Mouse (Mus musculus) gastrocnemius, postnatal 36 days (tissue): ENCODE measurements around the gene Epn1. TPM values are rescaled to one million over a fixed set of nuclear protein-coding genes. Genes with fewer than 3 reads are reported as not detected.

Experiments
- DNase-seq, 2 experiments: peaks; one replicate each; pipeline ENCODE4 v3.0.0; 2022
- intact Hi-C: fragments of 180-260 bp; cut with DNase I; formaldehyde crosslinking; loops from one replicate; pipeline ENCODE4 v1.15.1; 2025
- total RNA-seq, 2 experiments: library from RNA; stranded (reverse); gene quantifications; 2 replicates each; pipeline ENCODE4 v1.2.3; 2021

Epn1 gene
- total RNA-seq, 2 experiments from 2014 or later: 149 to 152 TPM

DNA sequence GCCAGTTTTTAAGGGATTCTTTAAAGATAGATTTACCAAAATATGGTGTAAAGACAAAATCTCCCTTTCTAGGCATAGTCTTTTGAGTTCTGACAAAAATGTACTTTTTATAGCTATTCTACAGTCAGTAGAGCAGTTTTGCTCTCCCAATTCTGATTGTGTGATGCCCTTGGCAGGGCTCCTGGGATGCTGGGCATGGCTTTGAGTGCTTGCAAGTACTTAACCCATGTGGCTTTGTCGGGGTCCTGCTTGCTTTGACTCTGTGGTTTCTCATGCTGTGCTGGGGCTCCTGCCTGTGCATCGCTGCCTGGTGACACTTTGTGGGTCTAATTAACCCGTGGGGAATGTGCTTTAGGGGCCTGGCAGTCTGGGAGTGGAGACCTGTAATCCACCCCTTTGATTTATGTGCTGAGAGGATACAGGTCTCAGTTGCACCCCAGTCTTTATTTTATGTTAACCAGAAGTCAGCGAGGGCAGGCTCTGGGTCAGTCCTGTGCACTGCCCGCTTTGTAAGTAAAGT is 6.9 kb downstream of the Epn1 start:
- DNase-seq: no peak
- intact Hi-C loops: loop anchor here (10.0 kb wide), 1 partner anchor 1392 kb away; the partner anchor contains the start of genes Mboat7 and Tsen34

GRCm38 (mm10) chr7:5087886-5088285 is 7.9 kb downstream of the Epn1 start:
- intact Hi-C loops: loop anchor here (10.0 kb wide), 1 partner anchor 1393 kb away; the partner anchor contains the start of genes Mboat7 and Tsen34
- DNase-seq: no peak

DNA sequence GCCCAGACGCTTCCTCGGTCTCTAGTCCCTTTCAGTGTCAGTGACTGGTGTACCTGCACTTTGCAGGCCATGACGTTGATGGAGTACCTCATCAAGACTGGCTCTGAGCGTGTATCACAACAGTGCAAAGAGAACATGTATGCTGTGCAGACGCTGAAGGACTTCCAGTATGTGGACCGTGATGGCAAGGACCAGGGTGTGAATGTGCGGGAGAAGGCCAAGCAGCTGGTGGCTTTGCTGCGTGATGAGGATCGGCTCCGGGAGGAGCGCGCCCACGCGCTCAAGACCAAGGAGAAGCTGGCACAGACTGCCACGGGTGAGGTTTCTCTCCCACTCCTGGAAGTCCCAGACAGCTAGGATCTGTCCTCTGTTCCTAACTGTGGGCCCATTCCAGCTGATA is 9.8 kb downstream of the Epn1 start:
- no peak for DNase-seq
- intact Hi-C loops: loop anchor here (10.0 kb wide), 1 partner anchor 1395 kb away; the partner anchor contains the start of genes Mboat7 and Tsen34

- intact Hi-C loops: no loop called here
- DNase-seq: no peak
Observed at GRCm38 (mm10) chr7:5091008-5091728, 11.1 kb downstream of the Epn1 start.

DNA sequence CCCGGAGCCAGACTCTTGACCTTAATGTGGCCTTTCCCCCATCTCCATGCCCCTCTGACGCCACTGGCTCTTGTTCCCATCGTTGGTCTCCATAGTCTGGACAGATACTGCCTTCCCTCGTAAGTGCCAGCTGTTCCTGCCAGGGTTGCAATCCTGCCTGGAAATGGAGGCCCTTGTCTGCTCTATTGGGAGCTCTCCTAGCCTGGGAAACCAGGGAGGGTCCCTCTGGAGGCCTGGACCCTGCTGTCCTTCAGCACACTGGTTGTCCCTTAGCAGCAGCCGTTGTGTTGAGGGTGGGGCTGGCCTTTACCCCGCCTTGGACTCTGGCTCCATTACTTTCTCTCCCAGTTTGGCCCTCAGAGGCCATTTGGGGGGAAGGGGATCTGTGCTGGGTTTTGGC is 12.3 kb downstream of the Epn1 start:
- no peak for DNase-seq
- intact Hi-C loops: no loop called here

DNA sequence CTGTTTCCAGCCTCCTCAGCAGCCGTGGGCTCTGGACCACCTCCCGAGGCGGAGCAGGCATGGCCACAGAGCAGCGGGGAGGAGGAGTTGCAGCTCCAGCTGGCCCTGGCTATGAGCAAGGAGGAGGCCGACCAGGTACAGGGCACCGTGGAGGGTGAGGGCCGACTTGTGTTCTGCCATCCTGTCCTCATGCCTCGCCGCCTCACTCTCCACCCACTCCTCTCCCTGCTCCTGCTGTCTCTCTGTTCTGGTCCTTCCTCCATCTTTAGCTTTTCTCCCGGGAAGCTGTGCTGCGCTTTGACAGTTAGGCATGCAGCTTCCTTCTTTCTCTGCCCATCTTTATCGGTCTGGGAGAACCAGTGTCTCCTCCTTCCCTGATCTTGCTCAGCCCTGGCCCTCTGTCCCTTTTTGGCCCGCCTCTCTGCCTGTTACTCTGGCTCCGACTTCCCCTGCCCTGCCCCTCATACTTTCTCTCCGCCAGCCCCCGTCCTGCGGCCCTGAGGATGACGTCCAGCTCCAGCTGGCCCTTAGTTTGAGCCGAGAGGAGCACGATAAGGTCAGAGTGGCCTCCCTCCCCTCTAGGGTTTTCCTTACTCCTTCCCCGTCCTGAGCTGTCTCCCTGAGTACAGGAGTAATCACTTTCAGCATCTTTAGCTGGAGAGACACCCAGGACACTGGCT is 12.9 kb downstream of the Epn1 start:
- DNase-seq: no peak
- intact Hi-C loops: no loop called here

DNA sequence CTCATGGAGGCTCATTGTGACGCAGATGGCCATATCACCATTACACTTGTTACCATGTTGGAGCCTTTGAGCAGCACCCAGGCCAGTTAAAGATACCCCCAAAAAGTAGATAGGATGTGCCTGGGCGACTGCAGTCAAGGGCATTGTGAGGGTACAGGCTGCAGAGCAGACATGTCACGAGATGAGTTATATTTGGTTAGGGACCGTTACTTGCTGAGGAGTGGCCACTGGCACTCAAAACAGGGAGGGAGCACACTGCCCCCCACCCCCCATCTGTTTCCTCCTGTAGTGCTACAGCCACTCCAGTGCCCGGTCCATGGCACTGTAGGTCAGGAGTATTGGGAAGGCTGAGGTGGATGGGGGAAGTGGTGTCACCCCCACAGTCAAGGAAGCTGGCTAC is 18.7 kb downstream of the Epn1 start:
- DNase-seq: no peak
- intact Hi-C loops: no loop called here

DNA sequence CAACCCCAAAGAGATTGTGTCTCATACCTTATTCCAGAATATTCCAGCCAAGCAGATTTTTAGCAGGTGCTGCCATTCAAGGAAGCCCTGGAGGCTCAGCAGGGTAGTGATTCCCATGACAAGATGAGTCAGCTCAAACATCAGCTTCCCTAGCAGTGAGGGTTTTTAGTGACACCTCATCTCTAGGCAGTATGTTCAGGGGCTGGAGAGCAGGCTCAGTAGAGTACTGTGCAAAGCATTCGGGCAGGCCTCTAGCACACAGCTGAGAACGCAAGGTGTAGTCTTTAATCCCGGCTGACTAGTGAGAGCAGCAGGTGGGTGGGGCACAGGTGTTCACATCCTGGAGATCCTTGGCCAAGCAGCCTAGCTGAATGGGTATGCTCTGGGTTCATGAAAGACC is 19.8 kb downstream of the Epn1 start:
- intact Hi-C loops: no loop called here
- DNase-seq: no peak

GRCm38 (mm10) chr7:5101066-5101663 is 21.1 kb downstream of the Epn1 start:
- intact Hi-C loops: no loop called here
- no peak for DNase-seq

DNA sequence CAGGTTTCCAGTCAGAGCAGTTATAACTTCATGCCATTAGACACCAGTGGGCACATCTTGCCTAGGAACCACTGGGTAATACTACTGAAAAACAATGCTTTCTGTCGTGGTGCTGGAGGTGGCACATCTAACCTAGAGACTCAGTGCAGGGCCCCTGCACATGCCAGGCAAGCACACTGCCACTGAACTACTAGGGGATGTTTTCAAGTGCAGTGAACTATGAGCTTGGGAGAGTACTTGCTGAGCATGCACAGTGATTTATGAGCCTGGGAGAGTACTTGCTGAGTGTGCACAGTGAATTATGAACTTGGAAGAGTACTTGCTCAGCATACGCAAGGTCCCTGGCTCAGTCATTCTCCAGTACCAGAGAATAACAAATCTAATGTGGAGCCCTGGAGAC is 22.5 kb downstream of the Epn1 start:
- intact Hi-C loops: no loop called here
- no peak for DNase-seq

DNA sequence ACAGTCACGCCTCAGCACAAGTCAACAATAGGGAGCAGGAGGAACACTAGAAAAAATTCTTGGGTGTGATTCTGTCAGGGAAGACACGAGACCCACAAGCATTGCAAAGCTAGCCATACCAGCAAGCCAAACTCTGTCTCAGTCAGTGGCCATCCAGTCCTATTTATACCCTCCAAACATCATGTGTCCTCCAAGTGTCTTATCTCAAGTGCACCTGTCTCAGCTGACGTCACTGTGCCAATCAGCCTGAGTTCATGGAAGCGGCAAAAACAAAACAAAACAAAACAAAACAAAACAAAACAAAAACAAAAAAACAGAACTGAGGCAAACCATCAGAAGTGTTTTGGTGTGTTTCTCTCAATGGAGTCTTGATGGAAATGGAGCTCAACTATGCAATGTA is 28.2 kb downstream of the Epn1 start:
- DNase-seq: no peak
- intact Hi-C loops: no loop called here

DNA sequence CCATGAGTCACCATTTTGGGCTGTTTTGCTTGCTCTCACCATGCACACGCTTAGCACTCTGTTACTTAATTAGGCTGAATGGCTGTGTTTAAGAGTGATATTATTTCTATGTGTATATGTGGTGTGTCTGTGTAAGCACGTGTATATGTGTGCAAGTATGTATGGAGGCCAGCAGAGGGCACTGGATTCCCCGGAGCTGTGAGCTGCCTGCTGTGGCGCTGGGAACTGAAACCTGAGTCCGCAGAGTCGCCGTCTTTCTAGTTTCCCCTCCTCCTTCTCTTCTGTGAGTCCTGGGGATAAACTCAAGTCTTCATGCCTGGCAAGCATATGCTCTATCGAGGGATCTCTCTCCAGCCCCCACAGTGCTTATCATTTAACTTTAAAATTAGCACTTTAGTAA is 29.3 kb downstream of the Epn1 start:
- intact Hi-C loops: no loop called here
- no peak for DNase-seq

- intact Hi-C loops: no loop called here
- DNase-seq: no peak
Observed at GRCm38 (mm10) chr7:5112701-5113100, 32.7 kb downstream of the Epn1 start.

DNA sequence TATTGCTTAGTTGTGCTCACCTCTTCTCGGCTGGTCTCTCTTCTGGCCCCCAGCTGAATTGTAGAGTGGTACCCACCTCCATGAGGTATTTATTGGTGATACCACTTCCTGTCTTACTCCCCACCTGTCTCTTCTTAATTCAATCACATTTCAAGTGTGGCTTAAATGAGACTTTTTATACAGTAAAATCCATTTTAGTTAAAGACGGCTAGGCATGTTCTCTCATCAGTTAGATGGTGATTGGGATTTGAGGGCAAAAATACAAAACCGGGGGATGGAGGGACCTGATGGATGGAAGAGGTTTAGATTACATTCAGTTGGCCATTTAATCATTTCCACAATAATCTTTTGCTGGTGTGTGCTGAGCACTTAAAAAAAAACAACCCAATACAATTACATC is 36.8 kb downstream of the Epn1 start, which contains the start of gene Rfpl4:
Rfpl4 (minus strand) TSS at position 101 of the 400 bp plus-strand sequence.
- no peak for DNase-seq
- intact Hi-C loops: no loop called here

GRCm38 (mm10) chr7:5125078-5125477 is 45.0 kb downstream of the Epn1 start:
- intact Hi-C loops: no loop called here
- no peak for DNase-seq

DNA sequence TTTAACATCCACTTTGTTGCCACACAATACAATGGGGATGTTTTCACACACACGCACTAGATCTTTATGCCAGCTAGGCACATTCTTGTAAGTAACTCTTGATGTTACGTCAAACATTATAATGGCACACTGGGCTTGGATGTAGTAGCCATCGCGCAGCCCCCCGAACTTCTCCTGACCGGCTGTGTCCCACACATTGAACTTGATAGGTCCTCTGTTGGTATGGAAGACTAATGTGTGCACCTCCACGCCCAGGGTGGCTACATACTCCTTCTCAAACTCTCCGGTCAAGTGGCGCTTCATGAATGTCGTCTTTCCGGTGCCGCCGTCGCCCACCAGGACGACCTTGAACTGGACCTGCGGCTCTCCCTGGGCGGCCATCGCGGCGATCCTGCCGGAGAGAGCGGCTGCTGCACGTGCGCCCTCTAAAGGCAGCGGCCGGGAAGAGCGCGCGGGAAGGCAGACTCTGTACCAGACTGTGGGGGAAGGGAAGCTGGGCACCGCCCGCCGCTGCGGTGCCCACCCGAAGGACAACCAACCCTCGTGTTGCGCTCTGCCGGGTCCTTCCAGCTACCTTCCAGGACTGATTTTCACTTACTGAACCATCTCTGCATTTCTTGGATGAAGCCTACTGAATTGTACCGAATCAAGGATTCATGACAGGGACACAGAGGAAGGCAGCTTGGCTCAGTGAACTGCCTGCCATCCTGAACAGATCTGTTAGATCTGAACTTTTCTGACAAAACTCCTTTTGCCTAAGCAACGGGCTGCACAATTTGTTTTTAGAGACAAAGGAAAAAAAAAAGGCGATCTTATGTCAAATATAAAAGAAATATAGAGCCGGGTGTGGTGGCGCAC is 45.7 kb downstream of the Epn1 start, which contains the start of gene Rasl2-9:
Rasl2-9 (minus strand) TSS at position 402 of the 858 bp plus-strand sequence.
- peak; percentile 57 to 65 for DNase-seq
- intact Hi-C loops: no loop called here
